Mouse (Mus musculus): ENCODE measurements at regions not wholly inside any gene's neighbourhood (a gene's known extent, or its start where the extent isn't known, plus 50 kb on each side); places are given as distances from the start of the nearest gene placed in this dataset.
"Not testable (repeated sequence)": the region's sequence is repeated elsewhere in the genome, so short reads cannot be mapped to it uniquely, and the experiment has no call there.

DNA sequence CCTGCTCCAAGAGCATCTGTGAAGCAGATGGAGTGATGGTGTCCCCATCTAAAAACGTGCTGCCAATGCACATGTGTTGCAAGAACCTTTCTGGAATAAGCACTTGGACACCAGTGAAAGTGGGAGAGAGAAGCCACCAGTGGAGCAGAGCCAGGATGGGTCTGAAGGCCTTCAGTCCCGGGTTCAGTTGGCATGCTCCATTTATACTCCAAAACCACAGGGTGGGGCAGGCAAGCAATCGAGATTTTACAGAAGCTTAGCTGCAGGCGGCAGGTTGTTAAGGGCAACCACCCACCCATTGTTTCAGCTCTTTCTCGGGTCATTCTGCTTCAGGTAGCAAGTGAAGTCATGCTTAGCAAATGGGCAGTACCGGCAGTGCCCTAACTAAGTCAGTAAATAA lies 51.8 kb upstream of the Sv2b start:
- DNase-seq (ENCODE audit: low spot score), result no peak

DNA sequence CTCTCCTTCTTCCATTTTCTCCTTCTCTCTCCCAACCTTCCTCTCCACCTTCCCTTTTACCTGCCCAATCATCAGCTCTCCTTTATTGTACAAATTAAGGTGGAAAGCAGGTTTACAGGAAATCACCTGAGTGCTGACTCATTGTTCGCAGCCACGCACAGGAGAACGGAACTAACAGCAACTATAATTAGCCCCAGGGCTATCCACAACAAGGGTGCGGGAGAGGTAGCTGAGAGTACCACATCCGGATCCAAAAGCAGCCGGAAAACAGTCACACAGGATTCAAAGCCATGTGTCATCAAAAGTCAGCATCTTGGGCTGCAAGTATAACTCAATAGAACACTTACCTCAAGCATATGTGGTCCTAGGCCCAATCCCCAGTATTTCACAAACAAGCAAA lies 53.5 kb upstream of the Sv2b start:
- no peak for DNase-seq (ENCODE audit: low spot score)

DNA sequence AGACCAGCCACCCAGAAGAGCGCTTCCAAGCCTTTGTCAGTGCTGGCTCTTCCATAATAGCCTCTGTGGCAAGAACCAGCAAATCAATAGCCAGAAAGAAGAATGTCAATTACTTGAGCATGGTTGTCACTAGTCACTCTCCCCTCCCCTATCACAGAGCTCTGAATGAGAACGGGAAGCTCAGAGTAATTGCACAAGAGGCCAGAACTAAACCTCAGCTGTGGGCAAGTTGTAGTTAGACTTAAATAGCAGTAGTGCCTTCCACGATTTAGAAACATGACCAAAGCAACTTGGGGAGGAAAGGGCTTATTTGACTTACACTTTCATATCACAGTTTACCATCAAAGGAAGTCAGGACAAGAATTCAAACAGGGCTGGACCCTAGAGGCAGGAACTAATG lies 56.4 kb upstream of the Sv2b start:
- DNase-seq (ENCODE audit: low spot score), result no peak

DNA sequence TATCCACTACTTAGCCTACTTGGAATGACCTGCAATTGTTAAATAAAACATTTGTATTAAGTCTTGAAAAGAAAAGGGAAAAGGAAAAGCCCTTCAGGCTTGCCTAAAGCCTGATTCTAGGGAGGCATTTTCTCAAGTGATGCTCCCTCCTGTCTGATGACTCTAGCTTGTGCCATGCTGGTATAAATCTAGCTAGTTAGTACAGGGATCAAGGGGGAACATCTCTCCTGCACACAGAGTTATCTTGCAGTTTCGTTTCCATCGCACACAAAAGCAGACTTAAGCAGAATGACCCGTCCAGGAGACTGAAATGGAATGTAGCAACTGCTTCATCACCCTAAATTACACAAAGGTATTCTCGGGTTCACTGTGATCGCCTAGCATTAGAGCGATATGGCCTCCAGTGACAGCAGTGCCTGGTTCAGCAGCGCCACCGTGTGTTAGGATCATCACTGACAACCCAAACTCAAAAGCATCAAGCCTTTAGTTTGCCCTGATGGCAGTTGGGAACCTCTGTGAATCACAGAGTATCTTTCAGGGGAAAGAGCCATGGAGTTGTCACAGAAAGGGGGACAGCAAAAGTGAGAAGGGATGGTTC lies 57.3 kb upstream of the Sv2b start:
- peak; percentile 59 for DNase-seq (ENCODE audit: low spot score)

DNA sequence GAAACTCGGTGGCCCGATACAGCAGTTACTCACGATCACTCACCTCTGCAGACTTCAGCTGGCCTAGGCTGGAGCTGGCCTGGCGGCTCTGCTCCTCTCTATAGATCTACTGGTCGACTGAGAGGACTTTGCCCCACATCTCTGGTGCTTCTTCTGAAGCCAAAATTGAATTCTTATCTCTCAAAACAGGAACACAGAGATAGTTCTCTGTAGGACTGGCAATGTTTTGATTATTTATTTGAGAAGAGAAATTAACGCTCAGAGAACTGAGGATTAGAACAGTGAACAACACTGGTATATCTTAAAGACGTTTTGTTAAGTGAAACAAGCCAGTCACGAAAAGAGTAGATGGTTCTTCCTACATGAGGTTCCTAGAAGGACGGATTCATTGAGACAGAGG lies 59.3 kb upstream of the Sv2b start:
- DNase-seq (ENCODE audit: low spot score), result no peak

DNA sequence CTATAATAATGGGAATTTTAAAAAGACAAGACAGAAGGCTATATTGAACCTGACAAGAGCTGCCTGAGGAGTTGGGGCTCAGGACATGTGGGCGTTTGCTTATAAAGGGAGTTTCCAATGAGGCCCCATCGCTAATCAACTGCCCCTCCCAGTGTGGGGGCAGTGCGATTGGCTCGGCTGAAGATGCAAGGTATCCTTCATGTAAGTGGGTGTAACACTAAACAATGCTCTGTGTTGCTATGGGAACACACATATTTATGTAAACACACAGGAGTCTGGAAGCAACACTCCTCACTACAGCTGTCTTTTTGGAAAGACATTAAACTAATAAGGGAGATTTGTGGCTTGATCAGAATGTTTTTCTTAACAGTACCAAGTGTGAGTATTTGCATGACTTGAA lies 60.3 kb upstream of the Sv2b start:
- DNase-seq (ENCODE audit: low spot score), result no peak

DNA sequence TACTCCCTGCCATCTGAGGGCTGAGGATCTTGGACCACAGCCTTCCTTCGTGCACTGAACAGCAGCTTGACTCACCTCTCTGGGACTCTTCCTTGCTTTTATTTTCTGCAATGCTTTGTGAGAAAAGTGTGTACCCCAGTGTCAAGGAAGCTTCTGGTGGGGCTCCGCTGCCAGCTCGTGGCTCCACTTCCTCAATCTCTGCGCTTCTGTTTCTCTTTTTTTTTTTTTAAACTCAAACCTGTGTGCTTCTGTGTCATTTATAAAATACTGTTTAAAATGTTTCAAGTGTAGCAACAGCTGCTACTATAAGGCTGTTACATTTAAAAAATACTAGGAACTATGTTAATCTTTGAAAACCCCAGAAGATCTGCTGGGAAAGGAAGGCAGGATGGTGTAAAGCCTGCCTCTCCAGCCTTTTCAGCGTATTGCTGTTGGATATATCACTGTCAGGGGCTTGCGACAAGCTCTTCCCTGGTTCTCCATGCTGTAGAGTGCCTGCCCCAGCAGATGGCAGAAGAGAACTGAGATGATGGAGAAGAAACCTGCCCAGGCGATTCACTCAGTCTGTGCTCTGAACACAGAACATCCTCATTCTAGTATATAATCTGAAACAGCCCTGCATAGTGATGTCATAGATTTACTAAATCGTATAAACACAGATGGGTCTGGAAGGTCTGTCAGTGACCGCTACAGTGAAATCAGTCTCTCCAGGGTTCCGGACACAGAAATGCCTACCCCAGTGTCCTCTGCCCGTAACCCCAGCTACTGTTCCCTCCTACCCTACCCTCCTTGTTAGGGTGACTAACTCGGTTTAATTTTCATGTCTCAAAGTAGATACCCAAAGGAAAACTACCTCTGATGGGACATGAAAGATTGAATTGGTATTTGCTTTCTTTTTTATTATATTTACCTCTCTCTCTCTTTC lies 61.8 kb upstream of the Sv2b start:
- peak; percentile 44 for DNase-seq (ENCODE audit: low spot score)

DNA sequence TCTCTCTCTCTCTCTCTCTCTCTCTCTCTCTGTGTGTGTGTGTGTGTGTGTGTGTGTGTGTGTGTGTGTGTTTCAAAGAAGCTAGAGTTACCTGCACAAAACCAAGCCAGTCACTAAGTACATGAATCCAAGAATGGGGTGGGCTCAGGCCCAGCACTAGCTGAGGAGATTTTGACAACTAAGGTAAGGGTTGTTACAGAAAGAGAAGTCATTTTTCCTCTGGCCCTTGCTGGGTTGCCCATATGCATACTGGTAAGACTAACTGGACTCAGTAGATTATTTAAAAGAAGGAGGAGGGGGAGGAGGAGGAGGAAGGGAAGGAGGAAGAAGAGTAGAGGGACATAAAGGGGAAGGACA lies 62.4 kb upstream of the Sv2b start:
- no peak for DNase-seq (ENCODE audit: low spot score)

DNA sequence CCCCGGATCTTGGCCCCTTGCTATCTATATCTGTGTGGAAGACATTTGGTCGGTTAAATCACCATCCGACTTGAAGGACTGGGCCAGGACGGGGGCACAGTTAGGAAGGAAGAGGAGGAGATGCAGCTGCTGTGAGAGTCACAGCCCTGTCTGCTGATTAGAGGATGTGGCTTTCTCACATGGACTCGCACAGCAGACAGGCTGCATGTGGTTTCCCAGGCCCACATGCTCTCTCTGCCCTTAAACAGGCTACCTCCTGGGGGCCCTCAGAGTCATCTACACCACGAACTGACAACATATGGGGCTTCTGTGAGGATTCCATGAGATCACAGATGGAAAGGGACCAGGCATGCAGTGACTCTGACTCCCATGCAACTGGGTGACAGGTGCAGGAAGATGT lies 62.9 kb upstream of the Sv2b start:
- DNase-seq (ENCODE audit: low spot score), result no peak

DNA sequence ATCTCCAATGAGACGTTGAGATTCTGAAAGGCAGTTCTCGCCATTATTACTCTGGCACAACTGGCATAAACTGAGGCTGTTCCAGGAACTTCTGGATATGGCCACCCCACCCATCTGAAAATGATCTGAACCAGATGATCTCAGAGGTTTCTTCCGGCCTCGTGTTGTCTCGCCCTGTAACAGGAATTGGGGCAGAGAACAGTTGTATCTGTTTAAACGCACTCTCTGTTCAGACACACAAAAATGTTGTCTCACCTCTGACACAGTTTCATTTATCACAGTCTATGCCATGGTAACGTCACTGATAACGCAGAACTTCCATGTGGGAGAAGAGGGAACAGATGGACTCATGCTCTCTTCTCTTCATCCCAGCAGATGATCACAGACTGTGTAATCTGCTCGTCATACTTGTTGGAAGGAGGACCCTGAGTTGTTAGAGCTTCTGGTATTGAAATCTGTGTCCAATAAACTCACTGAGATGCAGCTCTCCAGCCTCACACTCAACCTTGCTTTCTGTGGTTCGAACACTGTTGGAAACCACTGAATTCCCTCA lies 63.9 kb upstream of the Sv2b start:
- no peak for DNase-seq (ENCODE audit: low spot score)

DNA sequence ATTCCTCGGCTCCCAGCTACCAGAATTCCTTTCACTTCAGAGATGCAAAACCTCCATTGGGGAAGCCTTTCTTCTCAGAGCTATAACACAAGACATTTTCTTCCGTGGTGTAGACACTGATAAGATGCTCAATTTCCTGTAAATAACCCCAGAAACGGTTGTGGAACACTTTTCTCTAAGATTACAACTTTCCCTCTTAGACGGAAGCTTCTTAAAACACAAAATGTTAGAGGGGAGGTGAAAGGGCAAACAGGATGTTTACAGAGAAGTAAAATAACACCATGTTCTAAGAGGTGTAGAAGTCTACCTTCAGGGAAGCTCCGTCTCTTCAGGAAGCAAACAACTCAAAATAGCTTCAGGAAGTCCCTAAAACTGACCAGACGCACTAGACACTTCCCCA lies 65.4 kb upstream of the Sv2b start:
- DNase-seq (ENCODE audit: low spot score), result no peak

DNA sequence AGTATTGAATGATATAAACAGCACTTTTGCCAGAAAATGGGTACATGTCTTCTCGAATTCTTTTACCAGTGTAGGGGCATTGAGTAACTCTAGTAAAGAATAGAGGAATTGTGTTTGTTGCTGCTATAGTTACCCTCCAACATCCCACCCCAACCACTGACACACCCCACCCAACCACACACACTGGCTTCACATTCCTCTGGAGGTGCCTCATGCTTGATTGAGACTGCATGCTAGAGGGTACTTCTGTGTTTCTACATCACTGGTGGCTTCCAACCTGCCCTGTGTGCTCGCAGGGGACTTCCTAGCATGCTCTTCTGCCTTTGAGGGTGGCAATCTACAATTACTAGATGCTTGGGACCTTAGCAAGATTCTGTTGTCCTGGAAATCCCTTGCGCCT lies 70.5 kb upstream of the Sv2b start:
- DNase-seq (ENCODE audit: low spot score), result no peak

DNA sequence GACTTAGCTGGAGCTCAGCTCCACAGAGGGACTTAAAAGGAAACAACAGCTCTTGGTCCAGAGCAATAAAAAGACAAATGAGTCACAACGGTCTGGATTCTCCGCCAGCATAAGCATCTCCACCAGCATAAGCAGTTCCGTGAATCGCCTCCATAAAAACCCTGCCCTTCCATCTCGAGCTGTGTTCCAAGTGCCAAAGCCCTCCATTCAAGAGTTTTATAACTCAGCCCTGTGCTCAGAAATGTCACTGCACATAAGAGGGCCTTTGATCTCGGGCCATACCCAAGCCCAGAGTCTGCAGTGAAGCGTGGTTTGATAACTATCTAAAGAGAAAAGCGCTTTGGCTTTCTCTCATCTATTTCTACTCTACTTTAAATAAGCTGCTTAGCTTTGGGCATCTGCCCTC lies 70.8 kb upstream of the Akap13 start:
- no peak for DNase-seq (ENCODE audit: low spot score)

DNA sequence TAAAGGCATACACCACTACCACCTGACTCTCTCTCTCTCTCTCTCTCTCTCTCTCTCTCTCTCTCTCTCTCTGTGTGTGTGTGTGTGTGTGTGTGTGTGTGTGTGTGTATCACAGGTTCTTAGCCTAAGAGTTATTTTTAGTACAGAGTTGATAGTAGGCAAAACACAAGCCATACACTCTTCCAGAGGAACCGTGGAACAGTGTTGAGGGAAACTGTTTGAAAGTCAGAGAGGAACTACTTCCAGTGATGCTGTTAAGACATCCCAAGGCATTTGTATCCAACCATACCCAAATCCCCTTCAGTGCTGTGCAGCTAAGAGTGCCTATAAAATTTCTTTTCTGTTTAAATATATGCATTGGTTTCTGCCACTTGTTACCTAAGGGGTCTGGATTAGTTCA lies 68.3 kb upstream of the Akap13 start:
- DNase-seq (ENCODE audit: low spot score), result no peak

DNA sequence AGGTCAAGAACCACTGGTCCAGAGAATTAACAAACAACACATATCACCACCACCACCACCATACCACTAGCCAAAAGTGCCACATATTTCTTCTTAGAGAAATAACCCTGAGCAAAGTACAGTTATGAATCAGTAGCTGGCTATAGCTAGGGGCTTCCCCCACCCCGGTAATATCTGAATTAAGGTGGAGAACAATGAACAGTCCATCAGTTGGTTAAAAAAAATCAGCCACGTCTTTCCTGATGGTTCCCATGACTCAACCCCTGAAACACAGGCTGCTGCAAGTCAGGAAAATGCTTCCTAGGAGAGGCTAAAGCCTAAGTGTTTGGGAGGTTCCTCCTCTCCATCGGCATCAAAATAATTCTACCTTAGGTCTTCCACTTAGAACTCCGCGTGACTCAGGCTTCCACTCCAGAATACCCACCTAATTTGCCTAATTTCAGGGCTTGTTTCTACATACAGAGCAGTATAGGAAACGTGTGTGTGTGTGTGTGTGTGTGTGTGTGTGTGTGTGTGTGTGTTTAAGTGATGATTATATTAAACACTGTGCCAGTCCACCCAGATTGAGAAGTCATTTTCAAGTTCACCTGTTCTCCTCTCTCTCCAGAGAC lies 67.4 kb upstream of the Akap13 start:
- DNase-seq (ENCODE audit: low spot score), result no peak

DNA sequence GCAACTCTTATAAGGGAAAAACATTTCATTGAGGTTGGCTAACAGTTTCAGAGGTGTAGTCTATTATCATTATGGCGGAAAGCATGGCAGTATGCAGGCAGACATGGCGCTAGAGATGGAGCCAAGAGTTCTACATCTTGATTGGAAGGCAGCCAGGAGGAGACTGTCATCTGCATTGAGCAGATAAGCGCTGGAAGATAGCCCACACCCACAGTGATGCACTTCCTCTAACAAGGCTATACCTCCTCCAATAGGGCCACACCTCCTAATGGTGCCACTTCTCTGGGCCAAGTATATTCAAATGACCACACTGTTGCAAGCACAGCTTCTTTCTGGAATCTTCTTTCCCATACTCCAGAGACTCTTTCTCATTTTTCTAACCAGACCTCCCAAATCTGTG lies 65.2 kb upstream of the Akap13 start:
- no peak for DNase-seq (ENCODE audit: low spot score)

DNA sequence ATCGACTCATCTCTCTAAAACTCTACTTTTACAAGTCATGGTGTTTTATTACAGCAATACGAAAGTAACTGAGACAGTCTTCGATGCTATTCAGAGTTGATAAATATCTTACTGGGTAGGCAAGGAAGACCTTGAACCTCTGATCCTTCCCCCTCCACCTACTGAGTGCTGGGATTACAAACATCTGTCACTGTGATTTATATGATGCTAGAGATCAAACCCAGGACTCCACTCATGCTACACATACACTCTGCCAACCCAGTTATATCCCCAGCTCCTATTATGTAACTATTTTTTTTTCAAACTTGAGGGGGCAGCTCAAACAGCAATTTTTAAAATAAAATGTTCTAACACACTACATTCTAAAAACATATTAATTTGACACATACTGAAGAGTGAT lies 62.6 kb upstream of the Akap13 start:
- DNase-seq (ENCODE audit: low spot score), result no peak

DNA sequence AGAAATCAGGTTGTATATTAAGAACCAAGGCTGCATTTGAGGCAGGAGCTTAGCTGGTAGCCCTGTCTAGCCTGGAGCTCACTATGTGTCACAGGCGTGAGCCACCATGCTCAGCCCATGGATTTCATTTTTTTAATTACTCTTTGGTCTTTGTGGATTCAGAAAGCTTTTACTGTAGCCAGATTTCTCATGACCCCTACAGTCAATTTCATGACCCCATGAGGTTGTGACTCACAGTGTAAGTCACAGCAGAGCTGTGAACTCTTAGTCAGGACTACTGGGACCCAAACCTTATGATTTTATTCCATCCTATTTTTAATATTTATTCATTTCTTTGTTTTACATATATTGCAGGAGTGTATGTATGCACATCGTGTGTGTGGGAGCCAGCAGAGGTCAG lies 61.9 kb upstream of the Akap13 start:
- DNase-seq (ENCODE audit: low spot score), result no peak

DNA sequence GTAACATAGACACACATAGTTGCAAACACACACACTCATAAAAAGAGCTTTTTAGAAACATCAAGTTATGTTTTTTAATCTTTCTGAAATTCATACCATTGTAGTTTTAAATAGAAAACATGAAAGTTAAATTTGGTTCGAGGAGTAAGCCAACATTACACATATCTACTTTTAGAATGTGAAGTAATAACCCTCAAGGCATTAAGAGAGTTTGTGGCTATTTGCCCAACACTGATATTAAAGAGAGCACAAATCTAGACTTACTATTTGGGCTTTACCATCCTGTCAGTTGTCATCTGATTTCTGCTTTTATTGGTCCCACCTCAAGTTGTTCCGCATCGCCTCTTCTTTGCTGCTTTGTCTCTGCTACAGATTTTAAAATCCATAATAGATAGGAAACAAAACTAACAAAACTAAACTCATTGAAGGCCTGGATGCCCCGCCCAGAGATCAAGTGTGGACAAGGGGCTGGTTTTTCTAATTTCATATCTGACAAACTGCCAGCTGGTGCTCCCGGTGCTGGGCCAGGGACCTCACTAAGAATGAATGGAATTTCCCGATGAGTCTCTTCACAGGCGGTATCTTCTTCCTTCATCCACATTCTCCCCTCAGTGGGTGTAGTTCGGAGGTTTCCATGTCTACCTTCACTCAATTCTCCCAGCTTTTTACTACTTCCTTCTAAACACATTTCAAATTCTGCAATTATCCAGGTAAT lies 60.3 kb upstream of the Akap13 start:
- DNase-seq (ENCODE audit: low spot score), result no peak

DNA sequence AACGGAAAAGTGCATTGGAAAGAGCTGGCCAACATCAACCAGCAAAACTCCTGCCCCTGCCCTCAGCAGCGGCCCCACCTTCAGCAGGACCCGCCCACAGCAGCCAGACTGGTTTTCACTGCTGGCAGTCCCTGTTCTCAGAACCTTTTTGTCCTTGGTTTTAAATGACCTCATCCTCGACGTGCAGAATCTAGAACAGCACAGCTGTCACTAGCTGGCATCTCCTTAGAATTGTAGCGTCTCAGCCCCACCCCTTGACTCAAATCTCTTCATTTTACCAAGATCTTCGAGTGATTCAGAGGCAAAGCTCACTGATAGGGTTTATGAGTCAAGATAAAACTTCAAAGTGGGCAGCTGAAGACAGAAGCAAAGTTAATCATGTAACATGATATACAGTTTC lies 57.8 kb upstream of the Akap13 start:
- peak; percentile 29 for DNase-seq (ENCODE audit: low spot score)

DNA sequence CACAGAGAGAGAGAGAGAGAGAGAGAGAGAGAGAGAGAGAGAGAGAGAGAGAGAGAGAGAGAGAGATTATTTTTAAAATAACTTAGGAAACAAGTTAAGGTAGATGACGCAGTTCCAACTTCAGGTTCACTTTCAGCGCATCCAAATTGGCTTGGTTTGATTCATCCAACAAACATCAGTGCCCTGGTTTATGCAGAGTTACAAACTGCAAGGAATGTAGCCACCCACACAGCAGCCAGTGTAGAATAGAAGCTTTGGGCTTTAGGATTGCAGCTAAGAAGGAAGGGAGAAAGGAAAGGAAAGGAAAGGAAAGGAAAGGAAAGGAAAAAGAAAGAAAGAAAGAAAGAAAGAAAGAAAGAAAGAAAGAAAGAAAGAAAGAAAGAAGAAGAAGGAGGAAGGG lies 56.9 kb upstream of the Akap13 start:
- DNase-seq (ENCODE audit: low spot score), result not testable (repeated sequence)
